Mouse (Mus musculus): ENCODE measurements around the gene Phox2a. TPM values are rescaled to one million over a fixed set of nuclear protein-coding genes. Genes with fewer than 3 reads are reported as not detected.

The Phox2a gene
- polyA plus RNA-seq, 1 experiment, result not detected

- no peaks in the 10 kb centered on the region; the same call in 1 of the 2 replicates for H3K4me1 ChIP-seq (ENCODE audit: control insufficient read depth, insufficient read depth, low read length)
- no peak for TF ChIP-seq POLR2A (IDR thresholded peaks at IDR 0.05; ENCODE audit: borderline replicate concordance, extremely low read depth, low read depth, low read length)
- TF ChIP-seq CTCF (IDR thresholded peaks at IDR 0.05; ENCODE audit: insufficient read depth, low read length), result no peak
- DNase-seq, result peak; percentile 61
- H3K4me3 ChIP-seq (replicated peaks; ENCODE audit: extremely low read depth, low read depth, low read length), result peak overlapping the region; percentile 95
- WGBS, result under 1% methylated on average over 63 of the region's 63 CpGs
Measured at GRCm38 (mm10) chr7:101836271-101837153, 18.4 kb downstream of the Phox2a start.

GRCm38 (mm10) chr7:101837154-101837605 is 19.1 kb downstream of the Phox2a start:
- TF ChIP-seq CTCF (IDR thresholded peaks at IDR 0.05; ENCODE audit: insufficient read depth, low read length), result no peak
- TF ChIP-seq POLR2A (IDR thresholded peaks at IDR 0.05; ENCODE audit: borderline replicate concordance, extremely low read depth, low read depth, low read length), result no peak
- H3K4me3 ChIP-seq (replicated peaks; ENCODE audit: extremely low read depth, low read depth, low read length), result peak overlapping the region; percentile 95
- WGBS, result under 1% methylated on average over 20 of the region's 20 CpGs
- DNase-seq, result no peak
- no peaks in the 10 kb centered on the region; the same call in 1 of the 2 replicates for H3K4me1 ChIP-seq (ENCODE audit: control insufficient read depth, insufficient read depth, low read length)

DNA sequence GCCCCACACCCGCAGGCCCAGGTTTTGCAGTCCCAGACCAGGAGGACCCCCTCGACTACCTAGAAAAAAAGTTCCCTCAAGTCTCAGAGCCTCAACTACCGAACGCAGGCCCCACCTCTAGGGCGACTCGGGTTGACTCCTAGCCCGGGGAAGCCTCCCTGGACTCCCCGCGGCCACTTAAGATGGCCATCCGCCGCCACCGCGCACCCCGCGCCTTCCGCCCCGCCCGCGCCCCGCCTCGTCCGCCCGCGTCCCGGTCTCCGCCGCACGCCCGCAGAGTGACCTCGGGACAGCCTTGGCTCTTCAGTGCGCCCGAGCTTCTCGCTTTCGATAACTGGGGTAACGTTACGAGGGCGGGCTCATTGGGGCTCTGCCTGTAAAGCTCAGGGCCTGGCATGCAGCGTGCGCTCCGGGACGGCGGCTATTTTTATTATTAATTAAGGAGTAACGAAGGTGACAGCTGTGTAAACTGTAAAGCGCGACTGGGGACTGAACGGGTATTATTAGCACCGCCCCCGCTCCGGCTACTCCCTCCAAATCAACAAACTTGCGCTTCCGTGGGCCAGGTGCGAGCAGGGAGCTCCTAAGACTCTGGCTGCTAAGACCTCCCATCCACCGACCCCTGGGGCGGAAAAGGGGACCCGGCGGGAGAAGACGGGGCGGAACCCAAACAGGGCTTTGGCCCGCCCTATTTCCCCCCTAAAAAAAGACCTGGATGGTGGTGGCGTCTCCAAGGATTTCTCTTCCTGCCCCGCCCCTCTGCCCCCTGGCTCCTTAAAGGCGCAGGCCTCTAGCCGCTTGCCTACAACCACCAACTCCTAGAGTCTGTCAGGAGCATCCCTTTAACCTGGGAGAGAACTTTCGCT is 19.7 kb downstream of the Phox2a start, which contains the start of gene Inppl1:
Gene Inppl1 (minus strand): TSS at position 624 of the 866 bp plus-strand sequence.
- Histone ChIP-seq H3K4me3 (replicated peaks; ENCODE audit: extremely low read depth, low read depth, low read length) (peak within 1 kb of the TSS; percentile 95), H3K4me1 (ENCODE audit: control insufficient read depth, insufficient read depth, low read length) (no peaks in the 10 kb centered on the region; the same call in 1 of the 2 replicates)
- TF ChIP-seq POLR2A (IDR thresholded peaks at IDR 0.05; ENCODE audit: borderline replicate concordance, extremely low read depth, low read depth, low read length) (peak; percentile 61; the same call in 1 of the 2 replicates), CTCF (IDR thresholded peaks at IDR 0.05; ENCODE audit: insufficient read depth, low read length) (no peak)
- DNase-seq, result peak; percentile 90
- WGBS, result under 1% methylated on average over 64 of the region's 64 CpGs

DNA sequence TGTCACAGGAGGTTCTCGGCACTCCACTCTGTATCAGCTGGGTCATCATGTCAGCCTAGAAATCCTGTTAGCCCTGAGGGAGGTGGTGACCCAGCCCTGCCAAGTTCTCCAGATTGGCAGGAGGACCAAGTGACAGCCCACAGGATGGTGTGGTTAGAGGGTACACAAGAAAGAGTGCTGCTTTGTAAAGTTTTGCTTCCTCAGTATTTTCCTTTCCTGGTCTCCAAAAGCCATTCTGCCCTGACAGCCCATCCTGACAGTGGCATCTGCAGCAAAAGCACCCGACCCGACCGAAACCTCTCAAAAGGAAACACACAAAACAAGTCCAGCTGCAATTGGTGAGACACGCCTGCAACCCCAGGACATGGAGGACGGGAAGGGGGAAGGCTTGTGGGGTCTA is 26.1 kb downstream of the Phox2a start:
- TF ChIP-seq CTCF (IDR thresholded peaks at IDR 0.05; ENCODE audit: insufficient read depth, low read length) (no peak), POLR2A (IDR thresholded peaks at IDR 0.05; ENCODE audit: borderline replicate concordance, extremely low read depth, low read depth, low read length) (no peak)

GRCm38 (mm10) chr7:101847934-101848333 is 29.8 kb downstream of the Phox2a start:
- H3K4me1 ChIP-seq (ENCODE audit: control insufficient read depth, insufficient read depth, low read length), result no peaks in the 10 kb centered on the region
- WGBS, result 69% methylated on average over 1 of the region's 1 CpGs
- DNase-seq, result no peak
- TF ChIP-seq POLR2A (IDR thresholded peaks at IDR 0.05; ENCODE audit: borderline replicate concordance, extremely low read depth, low read depth, low read length), result no peak
- TF ChIP-seq CTCF (IDR thresholded peaks at IDR 0.05; ENCODE audit: insufficient read depth, low read length), result no peak
- no peak overlapping the region for H3K4me3 ChIP-seq (replicated peaks; ENCODE audit: extremely low read depth, low read depth, low read length)

More for the DNA sequence above, 26.1 kb downstream of the Phox2a start:
- WGBS, result 59% methylated on average over 6 of the region's 6 CpGs
- no peak for DNase-seq
- H3K4me1 ChIP-seq (ENCODE audit: control insufficient read depth, insufficient read depth, low read length), result no peaks in the 10 kb centered on the region
- H3K4me3 ChIP-seq (replicated peaks; ENCODE audit: extremely low read depth, low read depth, low read length), result no peak overlapping the region

DNA sequence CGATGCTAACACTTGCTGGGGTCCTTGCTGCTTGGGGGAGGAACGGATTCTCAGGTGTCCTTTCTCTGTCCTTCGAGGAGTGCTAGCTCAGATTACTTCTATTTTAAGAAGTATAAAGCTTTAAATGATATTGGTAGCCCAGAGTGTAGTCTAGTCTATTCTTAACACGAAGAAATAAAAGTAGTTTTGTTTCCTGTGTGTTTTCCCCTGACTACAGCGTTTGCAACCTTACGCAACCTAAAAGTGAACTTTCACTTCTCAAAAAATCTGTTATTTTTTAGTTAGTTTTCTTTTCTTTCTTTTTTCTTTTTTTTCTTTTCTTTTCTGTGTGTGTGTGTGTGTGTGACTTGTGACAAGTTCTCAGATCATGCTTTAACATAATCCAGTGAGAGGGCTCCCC is 33.6 kb downstream of the Phox2a start:
- WGBS, result 66% methylated on average over 6 of the region's 6 CpGs
- TF ChIP-seq CTCF (IDR thresholded peaks at IDR 0.05; ENCODE audit: insufficient read depth, low read length) (no peak), POLR2A (IDR thresholded peaks at IDR 0.05; ENCODE audit: borderline replicate concordance, extremely low read depth, low read depth, low read length) (no peak)

DNA sequence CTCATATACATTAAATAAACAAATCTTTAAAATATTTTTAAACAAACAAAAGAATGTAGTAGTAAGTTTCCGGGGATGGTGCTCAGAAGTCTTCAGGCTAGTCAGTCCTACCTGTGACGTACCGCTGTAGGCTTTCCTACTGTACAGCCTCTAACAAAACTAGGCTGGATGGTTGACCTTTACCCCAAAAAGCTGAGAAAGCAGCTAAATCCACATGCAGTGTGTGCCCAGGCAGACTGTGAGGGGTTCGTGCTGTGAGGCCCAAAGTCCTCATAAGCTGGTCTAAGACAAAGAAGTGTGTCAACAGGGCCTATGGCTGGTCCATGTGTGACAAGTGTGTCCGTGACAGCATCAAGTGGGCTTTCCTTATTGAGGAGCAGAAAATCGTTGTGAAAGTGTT is 34.7 kb downstream of the Phox2a start:
- no peak overlapping the region for H3K4me3 ChIP-seq (replicated peaks; ENCODE audit: extremely low read depth, low read depth, low read length)
- no peaks in the 10 kb centered on the region for H3K4me1 ChIP-seq (ENCODE audit: control insufficient read depth, insufficient read depth, low read length)
- TF ChIP-seq POLR2A (IDR thresholded peaks at IDR 0.05; ENCODE audit: borderline replicate concordance, extremely low read depth, low read depth, low read length) (no peak), CTCF (IDR thresholded peaks at IDR 0.05; ENCODE audit: insufficient read depth, low read length) (no peak)
- no peak for DNase-seq
- 75% methylated on average over 6 of the region's 6 CpGs for WGBS

More for the DNA sequence above, 33.6 kb downstream of the Phox2a start:
- Histone ChIP-seq H3K4me1 (ENCODE audit: control insufficient read depth, insufficient read depth, low read length) (no peaks in the 10 kb centered on the region), H3K4me3 (replicated peaks; ENCODE audit: extremely low read depth, low read depth, low read length) (no peak overlapping the region)
- DNase-seq, result no peak

DNA sequence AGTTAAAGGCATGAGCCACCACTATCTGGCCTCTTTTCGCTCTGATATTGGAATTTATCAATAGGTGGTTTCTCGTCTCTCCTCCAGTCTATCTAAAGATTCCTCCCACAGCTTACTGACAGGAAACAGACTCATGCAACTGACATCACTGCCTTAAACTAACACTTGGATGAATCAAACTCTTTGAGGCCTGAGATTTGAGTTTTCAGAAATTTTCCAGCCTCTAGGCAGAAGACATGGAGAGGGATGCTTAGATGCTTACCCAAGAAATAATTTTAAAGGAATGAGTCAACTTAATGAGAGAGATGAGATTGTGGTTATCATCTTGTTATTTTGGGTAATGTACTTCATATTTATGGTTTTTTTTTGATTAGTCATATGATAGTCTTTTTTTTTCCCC is 35.7 kb downstream of the Phox2a start:
- 65% methylated on average over 2 of the region's 2 CpGs for WGBS
- TF ChIP-seq POLR2A (IDR thresholded peaks at IDR 0.05; ENCODE audit: borderline replicate concordance, extremely low read depth, low read depth, low read length), result no peak
- no peak for TF ChIP-seq CTCF (IDR thresholded peaks at IDR 0.05; ENCODE audit: insufficient read depth, low read length)
- Histone ChIP-seq H3K4me1 (ENCODE audit: control insufficient read depth, insufficient read depth, low read length) (no peaks in the 10 kb centered on the region), H3K4me3 (replicated peaks; ENCODE audit: extremely low read depth, low read depth, low read length) (no peak overlapping the region)
- DNase-seq, result no peak

DNA sequence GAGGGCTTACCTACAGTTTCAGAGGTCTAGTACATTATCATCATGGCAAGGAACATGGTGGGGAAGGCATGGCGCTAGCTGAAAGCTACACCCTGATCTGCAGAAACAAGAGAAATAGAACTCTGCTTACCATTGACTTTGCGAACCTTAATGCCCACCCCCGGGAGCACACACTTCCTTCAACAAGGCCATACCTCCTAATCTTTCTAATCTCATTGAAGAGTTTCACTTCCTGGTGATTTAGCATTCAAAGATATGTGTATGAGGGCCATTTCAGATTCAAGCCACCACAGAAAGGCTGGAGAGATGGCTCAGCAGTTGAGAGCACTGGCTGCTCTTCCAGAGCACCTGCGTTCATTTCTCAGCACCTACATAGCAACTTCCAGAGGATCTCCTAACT is 39.0 kb downstream of the Phox2a start, which contains the start of gene Folr2:
Gene Folr2 (minus strand): TSS at position 101 of the 400 bp plus-strand sequence.
- no peak for DNase-seq
- H3K4me1 ChIP-seq (ENCODE audit: control insufficient read depth, insufficient read depth, low read length), result no peaks in the 10 kb centered on the region
- TF ChIP-seq CTCF (IDR thresholded peaks at IDR 0.05; ENCODE audit: insufficient read depth, low read length), result no peak
- no peak for TF ChIP-seq POLR2A (IDR thresholded peaks at IDR 0.05; ENCODE audit: borderline replicate concordance, extremely low read depth, low read depth, low read length)
- 79% methylated on average over 4 of the region's 4 CpGs for WGBS
- no peak within 1 kb of the TSS for H3K4me3 ChIP-seq (replicated peaks; ENCODE audit: extremely low read depth, low read depth, low read length)

Measured in lung, adult 2 months (tissue).